Mouse (Mus musculus): ENCODE data around the gene Igsf23. TPM values are rescaled to one million over a fixed set of nuclear protein-coding genes. Genes with fewer than 3 reads are reported as not detected.
"Not testable (repeated sequence)": the region's sequence is repeated elsewhere in the genome, so short reads cannot be mapped to it uniquely, and the experiment has no call there.

Igsf23 gene
- total RNA-seq, 4 experiments from 2014 or later = not detected

DNA sequence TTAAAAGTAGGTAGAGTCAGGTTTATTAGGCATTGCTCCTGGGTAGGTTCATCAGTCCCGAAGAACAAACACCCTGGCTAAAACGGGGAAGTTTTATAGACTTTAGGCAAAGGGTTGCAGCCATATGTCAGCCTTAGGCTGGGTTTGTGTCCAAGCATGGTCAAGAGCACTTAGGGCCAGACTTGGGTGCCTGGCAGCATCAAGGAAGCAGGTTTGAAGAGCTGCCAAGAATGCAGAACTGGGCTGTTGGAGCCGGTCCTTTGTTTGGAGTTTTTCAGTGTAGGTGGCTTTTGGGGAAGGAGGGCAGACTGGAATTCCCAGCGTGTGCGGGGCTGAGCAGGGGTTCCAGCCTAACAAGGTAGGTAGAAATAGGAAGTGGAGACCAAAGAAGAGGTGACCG, 14.6 kb downstream of the Igsf23 start:
- no peak for DNase-seq (ENCODE audit: low spot score in 2 of 2)

DNA sequence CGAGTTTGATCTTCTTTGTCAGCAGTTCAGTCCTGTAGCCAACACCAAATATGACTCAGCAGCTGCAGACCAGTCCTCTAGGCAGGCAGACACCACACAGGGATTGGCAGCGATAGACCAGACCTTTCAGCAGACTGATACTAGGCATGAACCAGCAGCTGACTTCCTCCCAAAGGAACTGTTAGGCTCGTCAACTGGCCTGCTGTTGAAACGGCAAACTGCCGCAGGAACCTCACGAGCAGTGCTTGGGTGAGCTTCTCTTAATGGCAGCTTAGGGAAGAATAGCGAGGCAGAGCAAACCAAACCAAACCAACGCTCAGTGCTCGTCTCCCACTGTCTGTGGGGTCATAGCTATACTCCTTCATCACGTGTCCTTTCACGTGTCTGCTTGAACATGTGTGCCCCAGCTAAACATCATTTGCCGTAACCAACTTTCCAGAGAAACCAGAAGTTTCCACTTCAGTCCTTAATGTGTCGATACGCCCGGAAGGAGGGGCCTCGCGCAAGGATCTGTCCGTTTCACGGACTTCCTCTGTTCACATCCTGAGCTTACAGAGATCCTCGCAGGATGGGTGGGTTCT, 15.3 kb downstream of the Igsf23 start:
- DNase-seq (ENCODE audit: low spot score in 2 of 2) = no peak

DNA sequence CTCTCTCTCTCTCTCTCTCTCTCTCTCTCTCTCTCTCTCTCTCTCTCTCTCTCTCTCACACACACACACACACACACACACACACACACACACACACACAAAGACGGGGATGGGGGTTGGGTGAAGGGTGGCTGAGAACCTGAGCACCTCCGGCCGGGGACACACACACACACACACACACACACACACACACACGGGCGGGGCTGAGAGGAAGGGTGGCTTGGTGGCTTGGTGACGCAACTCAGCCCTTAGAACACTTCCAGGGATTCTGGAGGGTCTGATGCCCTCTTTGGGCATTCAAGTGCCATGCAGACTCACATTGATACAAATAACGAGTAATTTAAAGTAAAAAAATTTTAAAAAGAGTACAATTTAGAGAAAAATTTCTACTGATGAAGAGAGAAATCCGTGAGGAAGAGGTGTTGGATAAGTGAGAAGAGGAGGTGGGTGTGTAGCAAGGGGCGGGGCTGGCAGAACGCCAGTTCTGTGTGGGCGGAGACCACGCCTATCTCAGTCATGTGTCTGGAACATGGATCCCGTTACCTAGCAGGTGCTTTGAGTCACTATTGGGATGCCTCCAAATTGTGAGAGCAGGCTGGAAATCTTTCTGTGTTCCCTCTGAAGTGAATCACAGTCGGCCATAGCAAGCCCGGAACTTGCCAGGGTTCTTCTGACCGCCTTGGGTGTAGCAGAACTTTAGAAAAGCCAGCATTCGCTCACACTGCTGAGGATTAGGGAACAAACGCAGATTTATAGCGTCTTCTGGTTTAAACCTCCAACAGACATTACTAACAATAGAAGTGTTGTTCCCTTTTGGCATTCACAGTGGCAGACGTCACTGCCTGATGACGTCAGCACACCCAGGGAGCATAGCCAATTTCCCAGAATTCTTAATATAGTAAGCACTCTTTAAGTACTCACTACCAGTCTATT, 17.4 kb downstream of the Igsf23 start:
- DNase-seq (ENCODE audit: low spot score in 2 of 2) = peak; percentile 50 to 61

DNA sequence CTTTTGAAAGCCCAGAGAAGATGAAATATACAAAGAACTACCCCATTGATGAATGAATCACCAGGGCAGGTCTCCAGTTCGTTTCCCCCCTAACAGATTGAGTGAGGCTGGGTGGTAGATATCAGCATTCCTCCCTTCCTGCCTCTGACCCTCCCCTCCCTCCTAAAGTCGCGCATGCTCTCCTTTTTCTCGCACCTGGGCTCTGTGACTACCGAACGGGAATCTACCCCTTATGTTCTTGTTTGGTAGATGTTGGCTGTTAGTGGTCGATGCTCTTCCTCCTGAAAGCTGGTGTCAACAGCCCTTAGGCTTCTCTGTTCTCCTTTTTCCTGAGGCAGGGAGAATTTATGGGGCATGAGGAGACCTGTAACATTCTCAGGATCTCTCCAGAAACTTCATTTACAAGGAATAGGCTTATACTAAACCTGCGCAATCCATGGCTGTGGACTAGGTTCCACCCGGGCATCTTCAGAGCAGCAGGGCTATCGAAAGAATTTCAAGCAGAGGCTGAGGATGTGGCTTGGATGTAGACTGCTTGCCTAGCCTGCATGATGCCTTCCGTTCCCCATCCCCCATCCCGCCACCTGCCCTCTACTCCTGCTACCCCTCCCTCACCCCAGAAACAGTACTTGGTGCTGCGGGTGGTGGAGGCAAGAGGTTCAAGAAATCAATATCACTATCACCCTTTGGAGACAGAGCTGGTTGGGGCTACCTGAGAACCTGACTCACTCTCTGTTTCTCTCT, 18.3 kb downstream of the Igsf23 start:
- no peak for DNase-seq (ENCODE audit: low spot score in 2 of 2)

DNA sequence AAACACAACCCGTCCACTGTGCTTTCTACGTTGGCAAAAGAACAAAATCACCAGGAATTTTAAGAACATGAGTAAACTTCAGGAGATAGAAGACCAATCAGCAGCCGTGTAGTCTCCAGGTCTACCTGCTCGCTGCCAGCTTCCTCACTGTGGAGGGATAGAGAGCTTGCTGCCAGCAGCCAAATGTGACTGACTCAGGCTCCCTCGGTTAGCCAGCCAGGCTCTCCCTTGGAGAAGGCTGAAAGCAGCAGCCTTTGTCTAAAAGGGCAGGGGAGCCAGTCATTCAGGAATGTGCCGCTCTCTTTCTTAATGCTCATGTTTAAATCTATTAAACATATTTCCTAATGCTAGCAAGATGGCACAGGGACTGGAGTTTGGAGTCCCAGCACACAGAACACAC, 20.1 kb downstream of the Igsf23 start:
- DNase-seq (ENCODE audit: low spot score in 2 of 2) = not testable (repeated sequence)

DNA sequence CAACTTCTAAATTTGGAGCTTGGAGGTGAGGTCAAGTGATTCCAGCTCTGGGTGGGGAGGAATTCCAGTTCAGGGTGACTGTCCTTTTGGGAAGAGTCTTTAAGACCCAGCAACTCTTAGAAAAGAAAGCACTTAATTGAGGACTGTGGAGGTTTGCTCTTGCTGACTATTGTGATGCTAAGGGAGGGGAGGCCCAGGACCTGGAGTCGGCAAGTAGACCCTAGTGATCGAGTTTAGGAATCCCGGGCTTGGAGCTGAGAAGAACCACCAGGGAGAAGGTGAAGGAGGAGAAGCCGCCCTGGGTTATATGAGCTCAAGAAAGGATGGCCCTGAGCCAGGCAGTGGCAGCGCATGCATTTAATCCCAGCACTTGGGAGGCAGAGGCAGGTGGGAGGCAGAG, 22.1 kb downstream of the Igsf23 start:
- no peak for DNase-seq (ENCODE audit: low spot score in 2 of 2)

DNA sequence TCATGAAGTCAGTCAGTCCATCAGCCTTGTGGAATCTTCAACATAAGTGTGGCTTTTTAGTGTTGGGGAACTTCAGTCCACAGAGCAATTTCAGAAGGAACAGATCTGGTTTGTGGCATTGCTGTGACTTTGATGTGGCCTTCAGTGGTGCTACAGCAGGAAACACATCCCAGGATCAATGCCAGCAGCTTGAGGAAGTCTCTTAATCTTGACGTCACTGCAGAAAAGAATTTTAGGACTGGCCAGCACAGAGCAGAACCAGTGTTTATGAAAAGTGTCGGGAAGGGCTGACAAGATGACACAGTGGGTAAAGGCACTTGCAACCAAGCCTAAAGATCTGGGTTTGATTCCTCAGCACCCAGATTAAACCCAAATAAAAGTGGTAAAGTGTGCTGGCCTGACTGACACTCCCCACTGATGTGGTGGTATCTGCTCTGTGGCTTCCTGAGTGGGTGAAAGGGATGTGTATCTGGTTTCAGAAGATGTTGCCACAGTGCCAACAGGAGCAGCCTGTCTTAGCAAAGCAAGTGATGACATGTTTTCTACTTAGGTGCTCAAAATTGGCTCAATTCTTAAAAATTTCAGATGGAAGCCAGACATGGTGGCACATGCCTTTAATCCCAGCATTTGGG, 23.6 kb downstream of the Igsf23 start:
- DNase-seq (ENCODE audit: low spot score in 2 of 2) = no peak

DNA sequence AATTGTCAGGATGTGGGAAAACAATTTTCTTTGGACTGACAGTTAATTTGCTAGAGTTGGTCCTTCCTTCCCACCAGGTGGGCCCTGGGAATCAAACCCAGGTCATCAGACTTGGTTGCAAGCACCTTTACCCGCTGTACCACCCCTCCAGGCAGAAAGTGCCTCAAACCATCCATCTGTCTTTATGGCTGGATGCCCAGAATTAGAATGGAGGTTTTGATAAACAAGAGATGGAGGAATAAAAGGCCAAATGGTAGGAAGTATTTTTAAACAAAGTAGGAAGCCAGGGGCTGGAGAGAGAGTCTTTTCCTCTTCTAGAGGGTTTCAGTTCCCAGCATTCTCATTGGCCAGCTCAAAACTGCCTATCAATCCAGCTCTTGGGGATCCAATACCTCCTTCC, 25.2 kb downstream of the Igsf23 start:
- DNase-seq (ENCODE audit: low spot score in 2 of 2) = no peak

DNA sequence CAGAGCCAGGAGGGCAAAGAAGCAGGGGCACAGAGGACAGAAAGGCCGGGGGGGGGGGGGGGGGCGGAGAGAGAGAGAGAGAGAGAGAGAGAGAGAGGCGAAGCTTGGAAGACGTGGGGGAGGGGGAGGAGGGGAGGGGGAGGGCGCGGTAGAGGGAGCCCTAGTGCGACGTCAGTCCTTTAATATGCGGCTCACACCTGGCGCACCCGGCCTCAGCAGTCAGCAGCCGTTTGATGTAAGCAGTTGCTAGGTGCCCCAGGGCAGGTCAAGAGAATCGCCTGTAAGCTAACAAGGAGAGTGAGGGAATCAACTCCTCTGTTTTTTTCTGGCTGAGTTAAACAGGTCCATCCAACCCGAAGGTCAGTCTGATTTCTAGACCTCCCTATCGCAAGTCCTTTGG, 26.8 kb downstream of the Igsf23 start:
- no peak for DNase-seq (ENCODE audit: low spot score in 2 of 2)

DNA sequence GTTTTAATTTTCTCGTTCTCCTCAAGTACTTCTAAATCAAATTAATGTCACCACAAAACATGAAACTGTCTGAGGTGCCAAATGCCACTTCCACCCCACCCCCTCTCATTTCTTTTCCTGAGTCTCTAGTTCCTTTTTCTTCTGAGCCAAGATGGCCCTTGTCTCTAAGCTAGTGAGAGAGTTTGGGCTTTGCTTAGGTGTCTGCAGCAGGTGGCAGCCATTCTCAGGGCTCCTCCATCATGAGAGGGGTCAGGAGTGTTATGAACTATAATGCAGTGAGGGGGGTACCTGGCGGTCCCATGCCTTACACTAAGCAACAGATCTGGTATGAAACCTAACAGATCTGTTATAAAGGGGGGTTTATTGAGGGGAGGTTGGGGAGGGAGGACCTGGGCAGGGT, 27.2 kb downstream of the Igsf23 start:
- DNase-seq (ENCODE audit: low spot score in 2 of 2) = no peak

DNA sequence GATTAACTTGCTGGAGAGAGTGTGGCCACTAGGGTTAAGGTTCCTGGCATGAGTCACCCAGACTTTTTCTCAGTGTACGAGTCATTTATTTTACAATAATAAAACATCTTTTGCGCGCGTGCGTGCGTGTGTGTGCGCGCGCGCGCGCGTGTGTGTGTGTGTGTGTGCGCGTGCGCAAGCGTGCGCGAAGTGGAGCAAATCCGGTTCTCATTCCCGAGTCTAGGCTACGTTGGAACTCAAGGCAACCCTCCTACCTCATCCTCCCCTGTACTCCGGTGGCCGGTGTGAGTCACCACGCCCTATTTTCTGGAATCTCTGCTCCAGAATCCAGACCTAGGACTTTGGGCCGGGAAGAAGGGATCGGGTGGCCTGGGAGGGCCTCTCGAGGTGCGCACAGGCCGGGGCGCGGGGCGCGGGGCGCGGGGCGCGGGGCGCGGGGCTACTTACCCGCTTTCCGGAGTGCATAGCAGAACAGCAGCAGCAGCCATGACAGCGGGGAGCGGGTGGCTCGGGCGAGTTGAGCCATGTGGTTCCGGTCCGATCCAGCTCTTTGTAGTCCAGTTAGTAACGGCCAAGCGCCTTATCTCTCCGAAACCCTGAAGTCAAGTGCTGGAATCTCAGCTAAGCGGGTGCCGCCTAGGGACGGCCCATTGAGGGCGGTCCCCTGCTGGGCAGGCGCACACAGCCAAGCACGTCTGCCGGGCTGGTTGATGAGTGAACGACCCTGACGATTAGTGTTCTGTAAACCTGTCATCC, 29.9 kb downstream of the Igsf23 start, which contains the start of gene Pvr:
Gene Pvr (minus strand): TSS at position 655 of the 756 bp plus-strand sequence.
- peak; percentile 50 to 54 for DNase-seq (ENCODE audit: low spot score in 2 of 2)

DNA sequence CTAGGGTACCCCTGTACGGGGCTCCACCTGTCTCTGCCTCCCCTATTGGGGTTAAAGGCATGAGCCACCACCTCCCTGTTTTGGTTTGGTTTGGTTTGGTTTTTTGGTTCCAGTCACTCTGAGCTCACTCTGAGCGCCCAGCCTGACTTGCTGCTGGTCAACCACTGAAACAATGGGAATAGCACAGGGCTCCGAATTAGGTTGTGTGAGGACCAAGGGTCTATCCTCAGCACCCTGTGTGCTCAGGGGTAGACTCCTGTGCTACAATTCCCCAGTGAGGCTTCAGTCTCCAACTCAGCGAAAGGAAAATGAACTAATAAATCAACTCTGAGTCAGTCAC, 30.4 kb downstream of the Igsf23 start:
- no peak for DNase-seq (ENCODE audit: low spot score in 2 of 2)

DNA sequence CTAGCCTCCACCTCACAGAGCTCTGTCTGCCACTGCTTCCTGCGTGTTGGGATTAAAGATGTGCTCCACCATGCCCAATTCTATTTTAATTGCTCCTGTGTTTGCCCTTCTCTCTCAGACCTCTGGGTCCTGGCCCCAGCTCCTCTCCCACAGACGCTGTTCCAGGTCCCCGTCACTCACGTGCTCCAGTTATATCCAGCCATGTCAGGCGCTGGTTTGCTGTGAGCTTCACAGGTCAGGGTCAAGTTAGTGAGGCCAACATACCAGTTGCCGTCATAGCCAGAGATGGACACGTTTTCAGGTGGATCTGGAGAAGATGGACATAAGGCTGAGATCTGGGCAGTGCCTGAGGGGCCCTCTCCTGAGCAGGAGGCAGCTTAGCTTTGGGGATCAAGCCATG, 36.0 kb downstream of the Igsf23 start:
- no peak for DNase-seq (ENCODE audit: low spot score in 2 of 2)

DNA sequence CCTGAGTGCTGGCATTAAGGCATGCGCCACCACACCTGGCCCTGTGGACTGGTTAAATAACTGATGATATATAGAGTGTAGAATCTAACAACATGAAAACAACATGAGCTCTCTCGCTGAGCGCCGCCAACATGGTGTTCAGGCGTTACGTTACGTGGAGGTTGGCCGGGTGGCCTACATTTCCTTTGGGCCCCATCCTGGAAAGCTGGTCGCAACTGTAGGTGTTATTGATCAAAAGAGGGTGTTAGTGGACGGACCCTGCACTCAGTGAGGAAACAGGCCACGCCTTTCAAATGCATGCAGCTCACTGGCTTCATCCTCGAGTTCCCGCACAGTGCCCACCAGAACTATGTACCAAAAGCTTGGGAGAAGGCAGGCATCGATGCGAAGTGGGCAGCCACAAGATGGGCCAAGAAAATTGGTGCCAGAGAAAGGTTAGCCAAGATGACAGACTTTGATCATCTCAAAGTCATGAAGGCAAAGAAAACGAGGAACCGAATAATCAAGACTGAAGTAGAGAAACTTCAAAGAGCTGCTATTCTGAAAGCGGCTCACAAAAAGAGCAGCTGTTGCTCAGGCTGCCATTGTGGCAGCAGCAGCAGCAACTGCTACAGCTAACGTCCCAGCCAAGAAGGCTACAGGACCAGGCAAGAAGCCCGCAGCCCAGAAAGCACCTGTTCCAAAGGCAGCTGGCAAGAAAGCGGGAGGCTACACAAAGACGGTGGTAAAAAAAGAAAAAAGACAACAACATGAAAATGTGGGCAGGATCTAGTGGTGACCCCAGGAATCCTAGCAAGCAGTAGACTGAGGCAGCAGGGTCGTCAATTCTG, 38.6 kb downstream of the Igsf23 start:
- DNase-seq (ENCODE audit: low spot score in 2 of 2) = no peak

DNA sequence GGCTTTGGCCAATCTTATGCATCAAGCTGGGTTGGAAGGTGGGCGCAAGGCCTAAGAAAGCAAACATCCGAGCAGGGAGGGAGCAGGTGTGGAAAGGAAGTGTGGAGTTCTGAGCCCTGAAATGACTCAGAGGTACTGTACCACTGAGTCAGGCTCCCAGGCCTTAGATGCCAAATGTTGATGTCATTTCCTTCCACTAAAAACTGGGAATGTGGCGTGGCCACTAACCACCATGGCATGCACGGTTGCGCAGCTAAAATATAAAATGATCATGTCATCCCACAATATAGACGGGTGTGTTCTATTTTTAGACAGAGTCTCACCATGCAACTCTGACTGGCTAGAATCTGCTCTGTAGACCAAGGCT, 39.3 kb downstream of the Igsf23 start:
- no peak for DNase-seq (ENCODE audit: low spot score in 2 of 2)

DNA sequence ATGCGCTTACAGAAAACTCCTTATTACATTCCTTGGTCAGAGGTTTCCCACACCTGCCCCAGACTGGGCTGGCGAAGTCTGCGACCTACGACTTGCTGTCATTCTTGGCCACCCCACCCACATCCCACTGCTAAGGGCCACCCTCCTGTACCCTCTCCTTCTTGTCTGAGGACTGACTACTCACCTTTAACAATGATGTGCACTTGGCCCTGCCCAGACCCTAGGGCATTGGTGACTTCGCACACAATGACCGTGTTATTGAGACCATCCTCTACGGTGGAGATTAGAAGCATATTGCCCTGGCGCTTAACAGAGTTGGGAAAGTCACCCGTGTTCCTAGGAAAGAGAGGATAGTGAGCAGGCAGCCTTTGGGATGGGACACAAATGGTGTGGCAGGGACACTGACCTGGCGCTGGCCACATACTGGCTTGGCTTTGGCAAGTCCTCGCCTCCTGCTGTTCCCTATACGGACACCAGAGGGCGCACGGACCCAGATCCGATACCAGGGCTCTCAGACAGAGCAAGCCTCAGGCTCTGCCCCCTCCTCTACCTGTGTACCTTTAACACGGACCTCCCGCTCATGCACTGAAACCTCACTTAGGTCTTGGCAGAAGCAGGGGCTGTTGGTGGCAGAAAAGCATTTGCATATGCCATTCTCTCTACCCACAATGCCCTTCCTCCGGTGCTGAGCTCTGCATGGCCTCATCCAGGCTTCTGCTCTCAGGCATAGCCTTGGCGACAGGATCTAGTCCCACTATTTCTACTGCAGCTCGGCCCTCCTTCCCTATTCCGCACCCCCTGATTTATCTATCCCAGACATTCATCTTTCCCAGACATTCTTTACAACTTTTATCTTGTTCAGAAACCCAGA, 39.9 kb downstream of the Igsf23 start:
- peak; percentile 64 to 73 for DNase-seq (ENCODE audit: low spot score in 2 of 2)

DNA sequence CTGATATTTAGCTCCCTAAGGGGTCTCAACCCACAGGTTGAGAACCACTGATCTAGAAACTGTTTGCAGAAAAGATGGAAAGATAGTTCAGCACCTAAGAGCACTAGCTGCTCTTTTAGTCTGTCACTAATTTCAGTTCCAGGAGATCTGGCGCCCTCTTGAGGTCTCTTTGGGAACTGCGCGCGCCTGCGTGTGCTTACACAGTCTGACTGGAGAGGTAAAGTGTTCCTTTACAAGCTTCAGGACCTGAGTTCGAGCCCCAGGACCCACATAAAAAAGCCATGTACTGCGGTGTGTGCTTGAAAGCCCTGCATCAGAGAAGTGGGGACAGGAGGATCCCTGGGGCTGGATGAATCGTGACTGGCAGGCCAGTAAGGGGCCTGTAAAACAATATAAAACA, 60.7 kb downstream of the Igsf23 start:
- no peak for DNase-seq (ENCODE audit: low spot score in 2 of 2)

DNA sequence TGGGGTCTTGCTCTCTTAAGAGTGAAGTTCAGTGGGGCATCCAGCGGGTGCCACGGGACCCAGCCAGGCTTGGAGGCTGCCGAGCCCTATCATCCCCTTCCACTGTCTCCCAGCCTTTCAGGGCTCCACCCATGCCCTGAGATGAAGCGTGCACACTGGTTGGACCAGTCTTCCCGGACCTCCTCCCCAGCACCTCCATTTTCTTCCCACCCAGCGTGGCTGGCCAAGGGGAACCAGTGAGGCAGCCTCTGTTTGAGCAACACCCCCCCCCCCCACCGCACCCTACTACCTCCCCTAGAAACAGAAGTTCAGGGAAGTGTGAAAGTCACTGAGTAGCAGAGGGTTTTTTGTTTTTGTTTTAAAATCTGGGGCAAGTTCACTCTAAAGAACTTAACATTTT, 62.7 kb downstream of the Igsf23 start, which contains the start of gene Ceacam19:
Gene Ceacam19 (minus strand): TSS at position 117 of the 400 bp plus-strand sequence.
- DNase-seq (ENCODE audit: low spot score in 2 of 2) = no peak
